Mouse (Mus musculus) forebrain, postnatal 0 days (tissue): ENCODE results near the gene Hk3. TPM values are rescaled to one million over a fixed set of nuclear protein-coding genes. Genes with fewer than 3 reads are reported as not detected.

Experiments used
- ATAC-seq: fragments of 200-750 bp; cut with Nextera tagmentation; 2 replicates; pipeline ENCODE4 v1.8.0; 2017; ENCODE audit warnings: mild to moderate bottlenecking, moderate library complexity
- DNase-seq: peaks from one replicate; pipeline ENCODE4 v3.0.0-alpha.2; 2015
- H3K27ac ChIP-seq: fragments of 300-500 bp; sonication (generic); 2 replicates; pipeline ENCODE4 v1.5.1; 2014; ENCODE audit warnings: low read depth, mild to moderate bottlenecking, antibody characterized with exemption, low read length, moderate library complexity, mixed read lengths
- H3K27me3 ChIP-seq: fragments of 300-500 bp; sonication (generic); 2 replicates; pipeline ENCODE4 v1.6.1; 2014; ENCODE audit warnings: mild to moderate bottlenecking, low read length, mixed read lengths; ENCODE audit not compliant: insufficient read depth
- H3K36me3 ChIP-seq: fragments of 300-500 bp; sonication (generic); 2 replicates; pipeline ENCODE4 v1.6.1; 2014; ENCODE audit warnings: mild to moderate bottlenecking, moderate library complexity; ENCODE audit not compliant: insufficient read depth
- H3K4me1 ChIP-seq: fragments of 300-500 bp; sonication (generic); 2 replicates; pipeline ENCODE4 v1.6.1; 2014; ENCODE audit warnings: antibody characterized with exemption; ENCODE audit not compliant: insufficient read depth
- H3K4me2 ChIP-seq: fragments of 300-500 bp; sonication (generic); 2 replicates; pipeline ENCODE4 v1.6.1; 2014; ENCODE audit warnings: low read depth, mild to moderate bottlenecking, moderate library complexity
- H3K4me3 ChIP-seq: fragments of 300-500 bp; sonication (generic); 2 replicates; pipeline ENCODE4 v1.5.1; 2014; ENCODE audit warnings: low read depth, low read length, mixed read lengths
- H3K9ac ChIP-seq: fragments of 300-500 bp; sonication (generic); 2 replicates; pipeline ENCODE4 v1.6.1; 2014; ENCODE audit warnings: mild to moderate bottlenecking
- H3K9me3 ChIP-seq: fragments of 300-500 bp; sonication (generic); 2 replicates; pipeline ENCODE4 v1.6.1; 2016; ENCODE audit warnings: low read length
- CTCF ChIP-seq: sonication (generic); IDR thresholded peaks from 2 replicates; pipeline ENCODE4 v1.5.1; 2016; ENCODE audit warnings: antibody characterized with exemption, control low read depth, low read depth
- WGBS: fragments of 180-500 bp; shearing (Covaris S2); extraction: QIAGEN DNeasy Blood & Tissue Kit; methylation state at CpG from one replicate; pipeline ENCODE4 v1.1.7; 2014; 5-methylcytosine and 5-hydroxymethylcytosine counted together
- polyA plus RNA-seq: library from polyadenylated mRNA; unstranded; fragments of >200 nt; fragmentation: Nextera tagmentation; extraction: Ambion mirVana; gene quantifications from 2 replicates; pipeline ENCODE4 v1.2.1, GENCODE M21; 2015
- total RNA-seq: library from RNA; depleted of rRNA; stranded (reverse); fragments of >200 nt; gene quantifications from 2 replicates; pipeline ENCODE4 v1.2.3, GENCODE M21; 2014

The Hk3 gene
- total and polyA plus RNA-seq, 2 experiments from 2014 or later: 0.65 to 0.76 TPM

- Histone ChIP-seq H3K4me3 (no peak overlapping the region), H3K27ac (no peak overlapping the region), H3K27me3 (no peaks in the 10 kb centered on the region), H3K36me3 (no peaks in the 10 kb centered on the region), H3K4me2 (no peak overlapping the region), H3K9me3 (no peaks in the 10 kb centered on the region), H3K4me1 (no peaks in the 10 kb centered on the region; the same call in none of the 2 replicates), H3K9ac (no peak overlapping the region)
- no peak for DNase-seq
- WGBS: 43% methylated on average over 14 of the region's 14 CpGs
- TF ChIP-seq CTCF: no peak
- ATAC-seq: no peak
Measured at GRCm38 (mm10) chr13:54970521-54971247, 50.5 kb downstream of the Hk3 start.

DNA sequence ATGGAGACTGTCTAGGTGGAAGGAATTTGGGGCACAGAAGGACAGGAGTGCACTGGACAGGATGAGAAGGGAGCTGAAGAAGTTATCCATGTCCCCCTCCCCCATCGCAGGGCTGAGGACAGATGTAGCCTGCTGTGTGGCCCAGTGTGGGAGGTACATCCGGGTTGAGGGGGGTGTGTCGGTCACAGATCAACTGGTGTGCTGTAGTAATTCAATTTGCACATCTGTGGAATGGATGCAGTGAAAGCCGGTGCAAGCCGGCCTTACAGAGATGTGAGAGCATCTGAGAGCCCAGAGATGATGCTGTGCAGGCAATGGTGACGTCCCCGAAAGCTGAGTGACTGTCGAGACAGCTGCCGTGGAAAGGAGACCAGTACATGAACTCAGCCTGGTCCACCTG is 51.7 kb downstream of the Hk3 start:
- no peaks in the 10 kb centered on the region for H3K9me3 ChIP-seq

GRCm38 (mm10) chr13:54968636-54969035 is 52.5 kb downstream of the Hk3 start:
- Histone ChIP-seq H3K4me3 (no peak overlapping the region), H3K27me3 (no peaks in the 10 kb centered on the region), H3K9ac (no peak overlapping the region), H3K4me2 (no peak overlapping the region), H3K27ac (no peak overlapping the region), H3K9me3 (no peaks in the 10 kb centered on the region), H3K4me1 (no peaks in the 10 kb centered on the region; the same call in none of the 2 replicates), H3K36me3 (no peaks in the 10 kb centered on the region)
- TF ChIP-seq CTCF: no peak
- DNase-seq (no peak), ATAC-seq (no peak)
- 55% methylated on average over 5 of the region's 5 CpGs for WGBS

More for the DNA sequence above, 51.7 kb downstream of the Hk3 start:
- H3K9ac ChIP-seq: no peak overlapping the region
- DNase-seq (no peak), ATAC-seq (no peak)
- H3K36me3 ChIP-seq: no peaks in the 10 kb centered on the region
- no peak for TF ChIP-seq CTCF
- H3K27ac ChIP-seq: no peak overlapping the region
- no peak overlapping the region for H3K4me2 ChIP-seq
- H3K4me3 ChIP-seq: no peak overlapping the region
- no peaks in the 10 kb centered on the region for H3K27me3 ChIP-seq
- 59% methylated on average over 9 of the region's 9 CpGs for WGBS
- no peaks in the 10 kb centered on the region; the same call in none of the 2 replicates for H3K4me1 ChIP-seq

- Histone ChIP-seq H3K27ac (peak overlapping the region; percentile 29; the same call in 1 of the 2 replicates), H3K4me1 (no peaks in the 10 kb centered on the region; the same call in none of the 2 replicates)
- 47% methylated on average over 11 of the region's 11 CpGs for WGBS
Measured at GRCm38 (mm10) chr13:54967501-54967900, 53.7 kb downstream of the Hk3 start.

DNA sequence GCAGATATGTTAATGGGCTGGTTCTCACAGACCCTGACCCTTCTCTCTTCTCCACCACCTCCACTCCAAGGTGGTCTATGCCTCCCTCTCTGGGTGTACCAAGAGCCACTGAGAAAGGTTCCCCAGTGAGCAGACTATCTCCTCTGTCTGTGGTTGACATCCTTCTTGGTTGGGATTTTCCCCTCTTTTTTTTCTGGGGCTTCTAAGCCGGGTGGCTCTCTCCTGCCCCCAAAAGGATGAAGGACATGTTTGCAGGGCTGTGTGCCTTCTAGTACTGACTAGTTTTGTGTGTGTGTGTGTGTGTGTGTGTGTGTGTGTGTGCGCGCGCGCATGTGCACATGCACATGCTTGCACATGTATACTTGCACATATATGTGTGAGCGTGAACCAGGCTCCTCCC is 55.9 kb downstream of the Hk3 start:
- Histone ChIP-seq H3K27ac (no peak overlapping the region), H3K4me2 (no peak overlapping the region), H3K4me1 (no peaks in the 10 kb centered on the region; the same call in none of the 2 replicates), H3K9ac (no peak overlapping the region), H3K9me3 (no peaks in the 10 kb centered on the region), H3K27me3 (no peaks in the 10 kb centered on the region), H3K4me3 (no peak overlapping the region), H3K36me3 (no peaks in the 10 kb centered on the region)
- DNase-seq (no peak), ATAC-seq (no peak)
- peak; percentile 51 for TF ChIP-seq CTCF
- 85% methylated on average over 6 of the region's 6 CpGs for WGBS

More at GRCm38 (mm10) chr13:54967501-54967900, 53.7 kb downstream of the Hk3 start:
- no peak overlapping the region for H3K4me3 ChIP-seq
- DNase-seq (no peak), ATAC-seq (peak; percentile 26; the same call in 1 of the 2 replicates)
- no peaks in the 10 kb centered on the region for H3K9me3 ChIP-seq
- no peaks in the 10 kb centered on the region for H3K27me3 ChIP-seq
- H3K9ac ChIP-seq: no peak overlapping the region
- no peak overlapping the region for H3K4me2 ChIP-seq
- no peaks in the 10 kb centered on the region for H3K36me3 ChIP-seq
- TF ChIP-seq CTCF: no peak

DNA sequence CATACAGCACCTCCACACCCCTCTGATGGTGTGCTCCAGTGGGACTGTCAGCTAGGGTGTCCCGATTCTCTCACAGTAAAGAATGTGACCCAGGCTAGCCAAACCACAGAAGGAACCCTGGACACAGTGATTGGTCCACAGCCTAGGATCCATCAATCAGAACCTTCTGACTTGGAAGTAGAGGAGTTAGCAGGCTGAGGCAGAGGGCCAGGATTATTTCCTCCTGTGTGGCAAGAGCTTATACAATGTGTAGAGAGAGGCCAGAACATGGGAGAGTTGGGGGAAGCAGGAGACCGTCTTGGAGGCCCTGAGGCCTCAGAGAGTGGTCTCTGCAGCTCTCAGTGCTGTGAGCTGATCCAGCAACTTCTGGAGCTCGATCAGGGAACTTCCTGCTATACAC is 60.7 kb downstream of the Hk3 start:
- WGBS: 76% methylated on average over 3 of the region's 3 CpGs
- no peaks in the 10 kb centered on the region for H3K36me3 ChIP-seq
- DNase-seq: no peak
- no peak overlapping the region for H3K27ac ChIP-seq
- no peak overlapping the region for H3K9ac ChIP-seq
- no peaks in the 10 kb centered on the region for H3K9me3 ChIP-seq
- no peak for TF ChIP-seq CTCF
- no peak overlapping the region for H3K4me3 ChIP-seq
- H3K27me3 ChIP-seq: no peaks in the 10 kb centered on the region
- ATAC-seq: no peak
- no peak overlapping the region for H3K4me2 ChIP-seq
- H3K4me1 ChIP-seq: 0 out of 2 replicates have a peak, but pooled peaks cover 3% of the 10 kb centered on the region

DNA sequence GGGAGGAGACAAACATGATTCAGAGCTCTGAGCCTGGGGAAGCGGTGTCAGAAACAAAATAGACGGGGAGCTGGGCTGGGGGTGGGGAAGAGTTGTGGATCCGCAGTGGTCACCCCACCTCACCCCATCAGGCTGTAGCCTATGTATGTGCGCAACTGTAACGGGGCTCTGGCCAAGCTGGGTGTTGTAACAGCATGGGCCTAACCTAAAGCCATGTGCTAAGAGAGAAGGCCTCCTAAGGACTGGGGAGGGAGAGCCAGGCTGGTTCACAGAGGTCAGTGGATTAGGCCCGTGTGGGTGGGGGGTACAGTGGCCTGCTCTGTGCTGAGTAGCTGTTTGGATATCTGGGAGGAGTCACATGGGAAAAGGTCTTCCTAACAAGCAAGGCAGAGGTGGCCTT is 61.3 kb downstream of the Hk3 start:
- ATAC-seq (no peak), DNase-seq (no peak)
- H3K4me1 ChIP-seq: 0 out of 2 replicates have a peak, but pooled peaks cover 3% of the 10 kb centered on the region
- H3K36me3 ChIP-seq: no peaks in the 10 kb centered on the region
- no peak overlapping the region for H3K9ac ChIP-seq
- no peak for TF ChIP-seq CTCF
- 61% methylated on average over 6 of the region's 6 CpGs for WGBS
- no peak overlapping the region for H3K27ac ChIP-seq
- H3K9me3 ChIP-seq: no peaks in the 10 kb centered on the region
- H3K27me3 ChIP-seq: no peaks in the 10 kb centered on the region
- no peak overlapping the region for H3K4me3 ChIP-seq
- no peak overlapping the region for H3K4me2 ChIP-seq
